Mouse (Mus musculus): ENCODE measurements around the gene Map2k4.

- TF ChIP-seq CTCF (IDR thresholded peaks at IDR 0.05; ENCODE audit: borderline replicate concordance, control insufficient read depth, extremely low read depth, insufficient read depth, low read length, poor library complexity), result no peak
- TF ChIP-seq POLR2A (IDR thresholded peaks at IDR 0.05; ENCODE audit: control insufficient read depth, extremely low read depth, insufficient read depth, low read length, poor library complexity), result no peak
These were observed 83.2 kb downstream of the Map2k4 start for GRCm38 (mm10) chr11:65704861-65705260.

Measured in thymus, adult 2 months (tissue).